Mouse (Mus musculus): ENCODE measurements around the gene Picalm.

DNA sequence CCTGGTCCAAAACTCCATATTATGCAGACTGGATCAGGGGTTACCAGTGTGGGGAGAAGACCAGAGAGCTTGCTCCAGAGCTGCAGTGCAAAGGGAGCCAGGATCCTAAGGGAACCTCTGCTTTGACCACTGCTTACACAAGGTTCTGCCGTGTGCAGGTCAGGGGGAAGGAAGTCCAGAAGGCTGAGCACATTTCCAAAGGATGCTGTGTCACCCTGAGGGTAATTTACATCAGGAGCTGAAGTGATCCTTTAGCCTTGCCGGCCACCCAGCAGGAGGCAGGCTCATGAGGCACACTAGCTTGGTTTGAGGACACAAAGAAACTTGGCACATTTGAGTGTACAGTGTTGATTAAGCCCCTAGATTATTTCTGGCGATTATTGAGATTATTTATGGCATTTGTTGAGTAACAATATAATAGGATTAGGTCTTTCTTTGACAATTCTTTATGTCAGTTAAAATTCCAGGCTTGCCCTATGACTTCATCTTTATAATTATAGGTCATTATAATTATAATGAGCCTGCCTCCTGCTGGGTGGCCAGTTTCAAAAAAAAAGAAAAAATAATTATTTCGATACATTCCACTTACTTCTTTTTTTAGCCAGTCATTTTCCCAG lies 106.4 kb downstream of the Picalm start:
- no peak for TF ChIP-seq CTCF (IDR thresholded peaks at IDR 0.05; ENCODE audit: control insufficient read depth, insufficient read depth, insufficient read length)
- TF ChIP-seq MYOG (IDR thresholded peaks at IDR 0.05; ENCODE audit: control insufficient read depth, extremely low read depth, insufficient read length): no peak
- no peak for TF ChIP-seq CEBPB (IDR thresholded peaks at IDR 0.05; ENCODE audit: low read depth)
- no peak for TF ChIP-seq MAX (IDR thresholded peaks at IDR 0.05)
- no peak for TF ChIP-seq USF1 (IDR thresholded peaks at IDR 0.05; ENCODE audit: low read depth)
- TF ChIP-seq MYOD1 (IDR thresholded peaks at IDR 0.05; ENCODE audit: control insufficient read depth, insufficient read length, low read depth): no peak

Data from C2C12 (cell line).